9 mouse cellular contexts compared by ENCODE assay signal in the genomic region with DNA sequence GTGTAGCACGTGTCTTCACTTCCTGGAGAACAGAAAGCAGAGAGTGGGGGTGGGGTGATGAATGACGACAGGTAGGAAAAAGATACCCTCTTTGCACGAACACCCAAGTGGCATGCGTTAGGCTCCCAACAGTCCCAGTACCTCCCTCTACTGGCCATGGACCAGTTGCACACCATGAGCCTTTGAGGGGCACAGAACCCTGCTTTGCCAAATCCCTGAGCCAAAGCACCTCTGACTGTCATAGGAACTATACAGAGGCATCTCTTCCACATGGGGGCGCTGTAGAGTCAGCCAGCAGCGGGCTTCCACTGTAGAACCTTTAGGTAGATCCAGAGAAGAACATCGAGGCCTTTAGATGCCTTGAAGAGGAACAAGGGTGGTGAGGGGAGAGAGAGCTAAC.
DNase-seq lines count a peak whose midpoint lies in the region; ATAC-seq lines count a peak whose summit lies in the region.
"Had no signal": no experiment of that assay in that cellular context is flagged by ENCODE, and none has a peak within 500 bp of the region (broad histone marks: within the 10 kb centered on the region; RNA-seq: fewer than 3 reads in every experiment).

No protein-coding gene starts in this region.

- H3K36me3 ChIP-seq in forebrain, embryonic 11.5 days (ENCODE audit: control insufficient read depth, insufficient read depth, low read length), result no peaks in the 10 kb centered on the region
- H3K36me3 ChIP-seq: limb, embryonic 15.5 days had no signal

- 35% methylated on average over 7 of the region's 7 CpGs for WGBS in forebrain, embryonic 11.5 days

- intact Hi-C loops in heart, postnatal 14 days (cut with DNase I), result loop anchor here (5.0 kb wide), 1 partner anchor 291 kb away; the partner anchor contains the start of gene Tmem242
- intact Hi-C loops in left cerebral cortex, postnatal 4 days (cut with DNase I), result no loop called here

- H3K27me3 ChIP-seq in forebrain, embryonic 11.5 days (ENCODE audit: control insufficient read depth, insufficient read depth, low read length), result no peaks in the 10 kb centered on the region
- H3K27me3 ChIP-seq: limb, embryonic 15.5 days had no signal

- ATAC-seq in erythroblast, adult 5-6 weeks (replicated peaks; ENCODE audit: low FRiP score, poor library complexity, severe bottlenecking), result peak; percentile 36; the same call in 1 of the 2 replicates
- no peak for ATAC-seq in forebrain, embryonic 11.5 days (replicated peaks; ENCODE audit: low FRiP score)

- no peak overlapping the region for H3K27ac ChIP-seq in forebrain, embryonic 11.5 days (ENCODE audit: low read depth, low read length)
- H3K27ac ChIP-seq: limb, embryonic 15.5 days had no signal

- no peak overlapping the region for H3K4me2 ChIP-seq in forebrain, embryonic 11.5 days (ENCODE audit: low read depth, low read length, severe bottlenecking)
- H3K4me2 ChIP-seq: limb, embryonic 15.5 days had no signal

- no peak overlapping the region for H3K4me3 ChIP-seq in forebrain, embryonic 11.5 days (ENCODE audit: low read depth, low read length)
- H3K4me3 ChIP-seq: limb, embryonic 15.5 days had no signal

- no peaks in the 10 kb centered on the region for H3K4me1 ChIP-seq in forebrain, embryonic 11.5 days (replicated peaks; ENCODE audit: control insufficient read depth, insufficient read depth, low read length)
- H3K4me1 ChIP-seq: limb, embryonic 15.5 days had no signal

- DNase-seq in heart, postnatal 14 days, result peak; percentile 23 to 62
- DNase-seq in heart, adult 11 months, result no peak
- DNase-seq in CD8-positive naive resting alpha-beta T cell, adult 2 months (ENCODE audit: low read depth in 2 of 2, low spot score in 2 of 2), result peak; percentile 55 to 62
- DNase-seq in adrenal gland, postnatal 36 days, result peak; percentile 57 to 78
- DNase-seq in left cerebral cortex, postnatal 4 days, result peak; percentile 51
- peak; percentile 43 to 55 for DNase-seq in right cerebral cortex, postnatal 10 days (ENCODE audit: low spot score in 2 of 2)
- DNase-seq in forebrain, embryonic 11.5 days (ENCODE audit: low spot score), result no peak

- no peak overlapping the region for H3K9ac ChIP-seq in forebrain, embryonic 11.5 days (ENCODE audit: low read length)
- H3K9ac ChIP-seq: limb, embryonic 15.5 days had no signal

- H3K9me3 ChIP-seq in forebrain, embryonic 11.5 days (ENCODE audit: control insufficient read depth, low read length), result no peaks in the 10 kb centered on the region
- H3K9me3 ChIP-seq: limb, embryonic 15.5 days had no signal

Comparison
In these comparisons a context has a peak if more than half of its experiments do, and no peak if none do; other contexts are left out.
1. DNase-seq: peak in heart, postnatal 14 days (2 of 2), CD8-positive naive resting alpha-beta T cell, adult 2 months (2 of 2), adrenal gland, postnatal 36 days (2 of 2), left cerebral cortex, postnatal 4 days (single experiment) and right cerebral cortex, postnatal 10 days (2 of 2); none in heart, adult 11 months (single experiment) and forebrain, embryonic 11.5 days (single experiment).